Mouse (Mus musculus) thymus, postnatal 0 days (tissue): ENCODE results near the gene Hspb11. TPM values are rescaled to one million over a fixed set of nuclear protein-coding genes. Genes with fewer than 3 reads are reported as not detected.

Experiments
- DNase-seq: peaks from one replicate; pipeline ENCODE4 v3.0.0-alpha.2; 2015; ENCODE audit warnings: low spot score
- polyA plus RNA-seq: library from polyadenylated mRNA; unstranded; fragments of >200 nt; fragmentation: Nextera tagmentation; extraction: Ambion mirVana; gene quantifications from 2 replicates; pipeline ENCODE4 v1.2.1, GENCODE M21; 2015

Hspb11 gene
- polyA plus RNA-seq, 1 experiment from 2014 or later: 106 TPM

GRCm38 (mm10) chr4:107249471-107249870 lies 3.9 kb upstream of the Hspb11 start:
- DNase-seq: peak; percentile 88

DNA sequence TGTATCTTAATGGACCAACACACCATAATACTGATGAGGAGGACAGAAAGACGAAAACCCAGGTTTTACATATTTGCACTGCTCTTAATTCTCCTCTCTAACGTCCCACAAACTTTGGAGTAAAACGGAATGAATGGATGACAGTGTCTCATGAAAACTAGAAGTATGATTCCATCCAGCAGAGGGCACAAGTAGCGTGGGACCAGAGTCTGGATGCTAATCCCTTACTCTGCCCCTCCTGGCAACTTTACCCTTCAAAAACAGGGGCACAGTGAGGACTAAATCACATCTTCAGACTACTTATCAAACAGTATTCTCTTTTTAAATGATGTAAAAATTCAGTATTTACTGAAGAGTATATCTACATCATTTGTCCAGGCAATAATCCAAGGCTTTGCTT lies 2.9 kb upstream of the Hspb11 start:
- peak; percentile 70 for DNase-seq

DNA sequence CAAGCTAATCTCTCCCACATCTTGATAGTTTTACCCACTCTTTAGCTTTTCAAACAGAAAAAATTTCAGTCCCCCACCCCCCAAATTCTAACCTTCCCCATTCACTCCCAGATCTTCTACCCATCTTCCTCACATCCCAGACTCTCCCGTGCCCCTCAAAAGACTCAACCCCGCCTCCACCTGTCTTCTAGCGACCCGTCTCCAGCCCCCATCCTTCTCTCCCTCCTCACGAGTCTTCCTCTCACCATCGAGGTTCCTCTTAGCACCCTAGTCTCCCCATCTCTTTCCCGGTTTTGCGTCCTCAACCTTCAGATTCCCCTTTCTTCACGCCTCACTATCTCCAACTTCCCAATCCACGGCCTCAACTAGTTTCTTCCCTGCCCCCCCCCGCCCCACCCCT lies 871 bp upstream of the Hspb11 start:
- DNase-seq: no peak

- DNase-seq: no peak
Observed at GRCm38 (mm10) chr4:107254414-107254813, 1.0 kb downstream of the Hspb11 start.

- DNase-seq: peak; percentile 89
Observed at GRCm38 (mm10) chr4:107260001-107260400, 6.6 kb downstream of the Hspb11 start.

- DNase-seq: no peak
Observed at GRCm38 (mm10) chr4:107273683-107274082, 20.3 kb downstream of the Hspb11 start.

DNA sequence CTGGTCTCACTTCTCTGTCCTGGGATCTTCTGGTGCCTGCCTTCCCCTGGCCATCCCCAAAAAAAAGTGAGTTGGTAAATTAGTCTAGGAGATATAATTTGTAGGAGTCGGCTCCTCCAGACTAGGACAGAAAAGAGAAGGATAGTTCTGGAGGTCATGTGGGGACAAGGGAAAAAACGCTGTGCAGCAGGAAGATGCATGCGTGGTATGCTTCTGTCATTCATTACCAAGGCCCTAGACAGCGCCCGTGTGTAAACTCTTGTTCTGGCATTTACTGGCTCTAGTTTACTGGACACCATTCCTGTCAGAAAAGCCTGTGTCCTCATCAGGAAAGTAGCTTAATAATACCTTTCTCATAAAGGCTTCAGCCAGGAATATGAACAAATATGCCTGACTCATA lies 21.1 kb downstream of the Hspb11 start:
- DNase-seq: no peak

GRCm38 (mm10) chr4:107278188-107278707 lies 24.9 kb downstream of the Hspb11 start:
- DNase-seq: no peak

- DNase-seq: no peak
Observed at GRCm38 (mm10) chr4:107280843-107281475, 27.6 kb downstream of the Hspb11 start.

GRCm38 (mm10) chr4:107285446-107286200 lies 32.2 kb downstream of the Hspb11 start:
- no peak for DNase-seq

DNA sequence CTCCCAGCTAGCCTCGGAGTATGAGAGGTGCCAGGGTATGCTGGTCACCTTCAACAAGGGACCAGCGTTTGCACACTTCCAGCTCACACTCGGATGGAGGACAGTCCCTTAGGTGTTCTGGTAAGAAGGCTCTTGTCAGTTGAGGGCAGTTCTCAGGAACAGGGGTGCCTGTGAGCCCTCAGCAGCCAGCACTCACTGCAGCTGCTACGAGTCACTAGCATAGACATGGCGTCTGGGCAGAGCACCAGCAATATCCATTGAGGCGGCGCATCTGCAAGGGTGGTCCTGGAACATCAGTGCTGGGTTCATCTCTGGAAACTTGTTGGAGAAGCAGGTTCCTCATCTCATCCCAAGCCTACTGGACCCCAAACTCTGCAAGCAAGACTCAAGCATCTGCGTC lies 33.0 kb downstream of the Hspb11 start:
- DNase-seq: no peak

DNA sequence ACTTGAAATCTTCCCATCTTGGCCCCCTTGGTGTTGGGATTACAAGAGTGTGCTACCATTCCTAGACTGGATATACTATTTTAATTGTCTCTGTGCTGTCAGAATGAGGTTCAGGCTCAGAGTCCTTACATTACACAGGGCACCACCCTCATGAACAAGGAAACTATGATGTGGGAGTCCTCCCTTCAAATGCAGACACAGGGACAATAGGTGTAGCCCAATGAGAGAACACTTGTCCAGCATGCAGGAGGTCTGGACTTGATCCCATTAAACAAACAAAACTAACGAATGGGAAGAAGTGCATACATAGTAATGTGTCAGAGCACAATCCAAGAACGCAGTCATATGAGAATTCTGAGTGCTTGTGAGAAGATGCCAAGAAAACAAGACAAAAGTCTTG lies 34.1 kb downstream of the Hspb11 start:
- no peak for DNase-seq

DNA sequence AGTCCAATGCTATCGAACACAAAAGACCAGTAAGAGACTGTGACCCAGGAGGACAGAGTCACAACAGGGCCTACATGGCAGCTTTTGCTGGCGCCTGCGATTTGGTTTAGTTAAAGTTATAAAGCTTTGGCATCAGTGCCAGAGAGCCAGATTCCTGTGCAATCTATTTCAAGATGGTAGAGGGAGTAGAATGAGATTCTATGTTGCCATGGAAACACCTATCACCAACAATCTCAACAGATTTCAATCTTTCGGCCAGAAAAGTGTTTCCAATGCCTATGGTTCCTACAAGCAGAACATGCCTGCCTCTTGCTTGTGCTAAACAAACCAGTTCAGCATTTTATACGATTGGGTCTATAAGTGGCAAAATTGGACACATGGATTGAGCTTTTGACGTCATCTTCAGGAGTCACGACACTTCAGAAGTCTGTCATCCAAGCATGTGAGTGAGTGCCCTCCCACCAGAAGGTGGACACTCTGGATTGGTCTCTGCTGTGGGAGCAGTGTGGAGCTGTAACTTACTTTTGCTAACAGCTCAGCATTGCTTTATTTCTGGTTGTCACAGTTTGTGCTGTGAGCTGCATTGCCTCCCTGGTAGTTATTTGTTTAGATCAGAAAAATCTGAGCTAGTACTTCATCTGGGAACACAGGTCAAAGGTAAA lies 38.3 kb downstream of the Hspb11 start:
- no peak for DNase-seq

- DNase-seq: no peak
Observed at GRCm38 (mm10) chr4:107292273-107292662, 38.9 kb downstream of the Hspb11 start.

- no peak for DNase-seq
Observed at GRCm38 (mm10) chr4:107298071-107298606, 44.7 kb downstream of the Hspb11 start.

DNA sequence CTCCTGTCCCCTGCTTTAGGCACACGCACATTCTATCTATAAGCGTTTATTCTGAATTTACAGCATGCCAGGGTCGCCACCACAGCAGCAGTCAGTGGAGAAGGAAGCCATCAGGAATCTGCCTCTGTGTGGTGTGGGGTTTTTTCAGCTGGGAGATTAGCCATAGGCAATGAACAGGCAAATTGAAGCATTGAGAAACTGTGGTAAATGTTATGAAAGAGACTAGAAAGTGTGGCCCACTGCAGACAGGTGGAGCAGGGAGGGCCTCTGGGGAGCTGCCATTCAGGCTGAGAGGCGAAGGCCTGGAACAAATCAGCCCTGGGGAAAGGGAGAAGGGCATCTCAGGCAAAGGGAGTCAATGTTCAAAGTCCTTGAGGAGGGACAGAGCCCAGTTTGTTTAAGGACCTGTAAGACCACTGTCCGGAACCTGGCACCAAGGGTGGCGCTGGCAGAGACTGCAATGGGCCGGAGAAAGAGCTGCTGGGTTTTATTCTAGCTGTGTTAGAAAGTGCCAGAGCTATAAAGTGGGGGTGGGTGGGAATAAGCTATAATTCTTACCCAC lies 46.5 kb downstream of the Hspb11 start:
- DNase-seq: no peak

- no peak for DNase-seq
Observed at GRCm38 (mm10) chr4:107300371-107300770, 47.0 kb downstream of the Hspb11 start.

- DNase-seq: no peak
Observed at GRCm38 (mm10) chr4:107300902-107301555, 47.6 kb downstream of the Hspb11 start.

- DNase-seq: no peak
Observed at GRCm38 (mm10) chr4:107302221-107302620, 48.8 kb downstream of the Hspb11 start.

DNA sequence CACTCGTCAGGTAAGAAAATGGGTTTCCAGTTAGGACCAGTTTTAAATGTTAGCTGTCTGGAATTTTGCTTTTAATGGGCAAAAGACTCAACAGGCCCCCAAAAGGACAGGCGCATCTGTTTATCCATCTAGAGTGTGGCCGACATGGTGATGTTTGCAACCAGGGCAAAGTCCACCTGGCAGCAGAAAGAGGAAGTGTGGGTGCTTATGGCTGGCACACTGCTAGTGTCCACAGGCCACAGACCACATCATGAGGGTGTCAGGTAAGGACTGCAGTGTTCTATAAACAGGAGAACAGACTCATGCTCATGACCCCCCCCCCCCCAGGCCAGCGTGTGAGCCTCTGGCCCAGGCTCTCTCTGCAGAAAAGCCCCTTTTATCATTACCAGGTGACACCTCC lies 49.4 kb downstream of the Hspb11 start:
- no peak for DNase-seq

- no peak for DNase-seq
Observed at GRCm38 (mm10) chr4:107303531-107303930, 50.1 kb downstream of the Hspb11 start.
